Mouse (Mus musculus) CH12F3 (cell line): ENCODE data around the gene Olfr424.

ENCODE experiments used
- in situ Hi-C: fragments of 300-500 bp; cut with MboI; formaldehyde crosslinking; loops from 2 replicates; pipeline ENCODE4 v1.14.3; 2020; ENCODE audit warnings: low sequenced_read_pairs

Gene Olfr424

GRCm38 (mm10) chr1:174131217-174131616 lies at the start of gene Olfr424:
Gene Olfr424 (plus strand): TSS chr1:174131517.
- in situ Hi-C loops = no loop called here

- in situ Hi-C loops = loop anchor here (25.0 kb wide), 2 partner anchors 222 to 622 kb away; no protein-coding TSS in a partner anchor
Observed at GRCm38 (mm10) chr1:174084031-174084430, 47.3 kb upstream of the Olfr424 start, which contains the start of gene Olfr429. Gene Olfr429 (plus strand): TSS chr1:174084331.

- in situ Hi-C loops = loop anchor here (25.0 kb wide), 2 partner anchors 234 to 634 kb away; no protein-coding TSS in a partner anchor
Observed at GRCm38 (mm10) chr1:174096591-174096990, 34.7 kb upstream of the Olfr424 start, which contains the start of gene Olfr427. Gene Olfr427 (plus strand): TSS chr1:174096891.

- in situ Hi-C loops = no loop called here
Observed at GRCm38 (mm10) chr1:174103735-174104134, 27.6 kb upstream of the Olfr424 start.

- in situ Hi-C loops = no loop called here
Observed at GRCm38 (mm10) chr1:174121062-174121461, 10.3 kb upstream of the Olfr424 start, which contains the start of gene Olfr231. Gene Olfr231 (minus strand): TSS chr1:174121162.

- in situ Hi-C loops = no loop called here
Observed at GRCm38 (mm10) chr1:174131999-174132398, 682 bp downstream of the Olfr424 start.

GRCm38 (mm10) chr1:174141384-174141783 lies 10.1 kb downstream of the Olfr424 start:
- in situ Hi-C loops = no loop called here

- in situ Hi-C loops = no loop called here
Observed at GRCm38 (mm10) chr1:174146696-174147095, 15.4 kb downstream of the Olfr424 start.

GRCm38 (mm10) chr1:174149289-174149688 lies 18.0 kb downstream of the Olfr424 start:
- in situ Hi-C loops = no loop called here

- in situ Hi-C loops = no loop called here
Observed at GRCm38 (mm10) chr1:174155333-174155732, 24.0 kb downstream of the Olfr424 start, which contains the start of gene Olfr420. Gene Olfr420 (plus strand): TSS chr1:174155633.

- in situ Hi-C loops = no loop called here
Observed at GRCm38 (mm10) chr1:174157622-174158021, 26.3 kb downstream of the Olfr424 start.

GRCm38 (mm10) chr1:174158512-174158911 lies 27.2 kb downstream of the Olfr424 start:
- in situ Hi-C loops = no loop called here

GRCm38 (mm10) chr1:174159095-174159494 lies 27.8 kb downstream of the Olfr424 start:
- in situ Hi-C loops = no loop called here

- in situ Hi-C loops = no loop called here
Observed at GRCm38 (mm10) chr1:174169024-174169423, 37.7 kb downstream of the Olfr424 start.

GRCm38 (mm10) chr1:174170706-174171501 lies 39.6 kb downstream of the Olfr424 start:
- in situ Hi-C loops = no loop called here

- in situ Hi-C loops = no loop called here
Observed at GRCm38 (mm10) chr1:174171537-174171936, 40.2 kb downstream of the Olfr424 start.

- in situ Hi-C loops = no loop called here
Observed at GRCm38 (mm10) chr1:174172605-174173004, 41.3 kb downstream of the Olfr424 start, which contains the start of gene Spta1. Gene Spta1 (plus strand): TSS chr1:174172776.
